Mouse (Mus musculus) hindbrain, embryonic 10.5 days (tissue): ENCODE data around the gene Cnpy1. TPM values are rescaled to one million over a fixed set of nuclear protein-coding genes. Genes with fewer than 3 reads are reported as not detected.
A peak's percentile ranks its signal among the peaks of the same experiment; 100 is the strongest.

Experiments used
- DNase-seq: peaks from one replicate; pipeline ENCODE4 v3.0.0-alpha.2; 2017; ENCODE audit warnings: low spot score
- H3K27ac ChIP-seq: fragments of 300-500 bp; sonication (generic); 2 replicates; pipeline ENCODE4 v1.5.1; 2016; ENCODE audit warnings: mild to moderate bottlenecking, moderate library complexity
- H3K27me3 ChIP-seq: fragments of 300-500 bp; sonication (generic); 2 replicates; pipeline ENCODE4 v1.6.1; 2016; ENCODE audit warnings: mild to moderate bottlenecking; ENCODE audit not compliant: poor library complexity, insufficient read depth, severe bottlenecking
- H3K36me3 ChIP-seq: fragments of 300-500 bp; sonication (generic); 2 replicates; pipeline ENCODE4 v1.6.1; 2016; ENCODE audit warnings: mild to moderate bottlenecking, moderate library complexity
- H3K4me1 ChIP-seq: fragments of 300-500 bp; sonication (generic); replicated peaks from 2 replicates; pipeline ENCODE4 v1.6.1; 2016; ENCODE audit warnings: mild to moderate bottlenecking
- H3K4me3 ChIP-seq: fragments of 300-500 bp; sonication (generic); 2 replicates; pipeline ENCODE4 v1.5.1; 2016; ENCODE audit warnings: mild to moderate bottlenecking, moderate library complexity
- H3K9me3 ChIP-seq: fragments of 300-500 bp; sonication (generic); 2 replicates; pipeline ENCODE4 v1.6.1; 2016; ENCODE audit warnings: mild to moderate bottlenecking, moderate library complexity
- WGBS: fragments of 180-500 bp; shearing (Covaris S2); methylation state at CpG from one replicate; pipeline ENCODE4 v1.1.7; 2016; 5-methylcytosine and 5-hydroxymethylcytosine counted together
- polyA plus RNA-seq: library from polyadenylated mRNA; unstranded; fragments of >200 nt; fragmentation: Nextera tagmentation; extraction: Ambion mirVana; gene quantifications from 2 replicates; pipeline ENCODE4 v1.2.1, GENCODE M21; 2016

Cnpy1 gene
- polyA plus RNA-seq, 1 experiment from 2014 or later, result 46.7 TPM

DNA sequence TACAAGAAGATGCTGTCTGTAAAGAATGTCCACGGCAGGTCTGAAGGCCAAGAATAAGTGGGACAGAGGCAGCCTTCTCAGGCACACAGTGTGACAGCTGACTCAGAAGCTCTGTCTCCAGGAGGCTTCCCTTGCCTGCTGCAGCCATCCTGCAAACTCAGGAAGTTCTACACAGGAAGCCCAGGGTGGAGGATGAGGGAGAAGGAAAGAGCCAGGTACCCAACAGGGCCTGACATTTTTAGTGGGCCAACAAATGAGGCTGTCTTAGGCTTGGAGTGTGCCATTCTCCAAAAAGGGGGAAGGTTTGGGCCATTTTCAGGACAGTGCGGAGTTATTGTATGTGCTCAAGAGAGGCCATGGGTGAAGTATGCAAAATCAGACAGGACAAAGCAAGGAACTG is 7.9 kb downstream of the Cnpy1 start:
- Histone ChIP-seq H3K4me3 (peak overlapping the region; percentile 20), H3K36me3 (no peaks in the 10 kb centered on the region), H3K27me3 (peaks cover 8% of the 10 kb centered on the region; the same call in 1 of the 2 replicates), H3K27ac (peak overlapping the region; percentile 78), H3K4me1 (peaks cover 34% of the 10 kb centered on the region), H3K9me3 (no peaks in the 10 kb centered on the region)
- DNase-seq, result no peak
- 74% methylated on average over 2 of the region's 2 CpGs for WGBS

DNA sequence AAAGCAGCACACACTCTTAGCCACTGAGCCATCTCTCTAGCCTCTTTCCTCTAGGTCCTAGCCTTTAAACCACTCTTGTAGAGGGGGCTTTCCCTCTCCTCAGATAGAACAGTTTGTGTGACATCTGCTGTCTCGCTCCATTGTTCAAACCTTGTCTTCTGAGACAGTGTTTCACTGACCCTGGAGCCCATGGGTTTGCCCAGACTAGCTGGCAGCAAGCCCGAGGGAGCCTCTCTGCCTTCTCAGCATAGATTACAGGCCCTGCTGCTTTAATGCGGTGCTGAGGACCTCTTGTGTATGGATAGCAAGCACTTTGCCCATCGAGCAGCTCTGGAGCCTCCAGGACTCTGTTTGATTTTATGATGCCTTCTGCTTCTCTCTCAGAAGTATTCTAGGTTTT is 8.6 kb downstream of the Cnpy1 start:
- WGBS, result 34% methylated on average over 4 of the region's 4 CpGs
- peak overlapping the region; percentile 20 for H3K4me3 ChIP-seq
- peaks cover 8% of the 10 kb centered on the region; the same call in 1 of the 2 replicates for H3K27me3 ChIP-seq
- H3K27ac ChIP-seq, result peak overlapping the region; percentile 78
- no peaks in the 10 kb centered on the region for H3K9me3 ChIP-seq
- peak; percentile 37 for DNase-seq
- H3K4me1 ChIP-seq, result peaks cover 34% of the 10 kb centered on the region
- H3K36me3 ChIP-seq, result no peaks in the 10 kb centered on the region

DNA sequence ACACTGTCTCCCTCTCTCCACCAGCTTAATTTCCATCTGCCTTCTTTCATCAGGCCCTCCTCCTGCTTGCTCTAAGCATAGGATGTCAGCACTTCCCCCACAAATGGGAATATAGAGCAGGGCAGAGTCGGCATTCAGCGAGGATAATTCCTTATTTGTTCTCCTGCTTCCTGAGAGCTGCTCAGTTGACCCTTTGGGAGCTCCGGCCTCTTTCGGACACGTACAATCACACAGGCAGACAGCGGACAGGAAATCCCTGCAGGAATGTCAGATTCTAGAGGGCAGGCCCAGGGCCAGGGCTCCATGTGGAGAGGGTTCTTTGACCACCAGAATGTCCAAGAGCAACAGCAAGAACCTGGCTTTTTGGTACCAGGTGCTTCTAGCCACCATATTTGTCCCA is 9.5 kb downstream of the Cnpy1 start:
- Histone ChIP-seq H3K4me1 (peaks cover 34% of the 10 kb centered on the region), H3K36me3 (no peaks in the 10 kb centered on the region), H3K4me3 (0 out of 2 replicates have a peak overlapping the region, but pooled peaks have one; percentile 7), H3K27ac (peak overlapping the region; percentile 78), H3K9me3 (no peaks in the 10 kb centered on the region), H3K27me3 (peaks cover 8% of the 10 kb centered on the region; the same call in 1 of the 2 replicates)
- WGBS, result 11% methylated on average over 6 of the region's 6 CpGs
- peak; percentile 51 for DNase-seq

DNA sequence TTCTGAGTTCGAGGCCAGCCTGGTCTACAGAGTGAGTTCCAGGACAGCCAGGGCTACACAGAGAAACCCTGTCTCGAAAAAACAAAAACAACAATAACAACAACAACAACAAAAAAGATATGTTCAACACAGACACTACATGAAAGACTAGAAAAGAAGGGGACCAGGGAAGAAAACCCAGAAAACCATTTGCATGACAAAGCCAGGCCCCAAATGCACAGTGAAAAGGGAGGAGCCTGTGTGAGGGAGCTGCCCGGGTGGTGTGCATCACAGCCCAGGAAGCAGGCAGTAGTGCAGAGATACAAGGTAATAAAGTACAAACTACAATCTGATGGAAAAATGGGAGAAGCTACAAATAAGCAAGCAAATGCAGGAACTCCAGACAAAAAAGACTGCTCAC is 13.5 kb downstream of the Cnpy1 start:
- H3K36me3 ChIP-seq, result no peaks in the 10 kb centered on the region

DNA sequence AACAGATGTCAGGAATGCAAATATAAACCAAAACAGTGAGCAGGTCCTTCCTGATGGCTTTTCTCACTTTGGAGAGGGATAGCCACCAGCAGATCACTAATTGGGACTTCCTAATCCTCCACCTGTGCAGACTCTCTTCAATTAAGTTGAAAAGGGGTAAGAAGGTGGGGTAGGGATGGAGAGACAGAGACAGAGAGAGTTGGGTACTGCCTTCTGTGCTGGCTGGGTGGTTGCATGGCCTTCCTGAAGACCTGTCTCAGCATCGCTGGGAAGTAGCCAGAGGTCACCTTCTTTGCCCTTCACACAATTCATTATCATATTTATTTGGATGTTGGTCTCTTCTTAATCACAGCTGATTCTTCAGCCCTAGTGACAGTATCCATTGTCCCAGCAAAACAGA is 26.0 kb downstream of the Cnpy1 start:
- Histone ChIP-seq H3K4me3 (no peak overlapping the region), H3K27me3 (peaks cover 18% of the 10 kb centered on the region), H3K9me3 (no peaks in the 10 kb centered on the region), H3K4me1 (no peaks in the 10 kb centered on the region), H3K27ac (no peak overlapping the region), H3K36me3 (no peaks in the 10 kb centered on the region)
- WGBS, result 78% methylated on average over 1 of the region's 1 CpGs
- no peak for DNase-seq

More for the DNA sequence above, 13.5 kb downstream of the Cnpy1 start:
- WGBS, result 65% methylated on average over 3 of the region's 3 CpGs
- no peak overlapping the region for H3K27ac ChIP-seq
- H3K27me3 ChIP-seq, result peaks cover 2% of the 10 kb centered on the region; the same call in 1 of the 2 replicates
- H3K4me3 ChIP-seq, result no peak overlapping the region
- H3K4me1 ChIP-seq, result peaks cover 20% of the 10 kb centered on the region
- no peaks in the 10 kb centered on the region for H3K9me3 ChIP-seq
- DNase-seq, result no peak

DNA sequence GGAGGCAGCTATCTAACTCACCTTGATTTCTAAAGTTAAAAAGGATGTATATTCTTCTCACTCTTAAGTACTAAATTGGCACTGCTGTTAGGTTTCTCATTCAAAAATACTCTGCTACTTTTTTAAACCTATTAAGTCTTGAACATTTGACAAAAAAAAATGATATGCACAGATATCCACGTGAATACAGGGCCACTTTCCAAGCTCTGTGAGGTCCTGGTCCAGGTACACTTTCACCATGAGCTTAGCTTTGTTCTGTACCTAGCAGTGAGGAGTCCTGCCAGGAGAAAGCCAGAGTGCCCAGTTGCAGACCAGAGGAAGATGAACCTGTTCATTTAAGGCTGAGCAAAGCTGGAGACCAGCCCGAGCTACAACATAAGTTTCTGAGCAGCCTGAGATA is 32.2 kb downstream of the Cnpy1 start:
- H3K4me1 ChIP-seq, result peaks cover 45% of the 10 kb centered on the region
- no peaks in the 10 kb centered on the region for H3K36me3 ChIP-seq
- no peak overlapping the region for H3K27ac ChIP-seq
- DNase-seq, result no peak
- H3K9me3 ChIP-seq, result no peaks in the 10 kb centered on the region
- peaks cover 77% of the 10 kb centered on the region for H3K27me3 ChIP-seq
- H3K4me3 ChIP-seq, result no peak overlapping the region
- 69% methylated on average over 2 of the region's 2 CpGs for WGBS

DNA sequence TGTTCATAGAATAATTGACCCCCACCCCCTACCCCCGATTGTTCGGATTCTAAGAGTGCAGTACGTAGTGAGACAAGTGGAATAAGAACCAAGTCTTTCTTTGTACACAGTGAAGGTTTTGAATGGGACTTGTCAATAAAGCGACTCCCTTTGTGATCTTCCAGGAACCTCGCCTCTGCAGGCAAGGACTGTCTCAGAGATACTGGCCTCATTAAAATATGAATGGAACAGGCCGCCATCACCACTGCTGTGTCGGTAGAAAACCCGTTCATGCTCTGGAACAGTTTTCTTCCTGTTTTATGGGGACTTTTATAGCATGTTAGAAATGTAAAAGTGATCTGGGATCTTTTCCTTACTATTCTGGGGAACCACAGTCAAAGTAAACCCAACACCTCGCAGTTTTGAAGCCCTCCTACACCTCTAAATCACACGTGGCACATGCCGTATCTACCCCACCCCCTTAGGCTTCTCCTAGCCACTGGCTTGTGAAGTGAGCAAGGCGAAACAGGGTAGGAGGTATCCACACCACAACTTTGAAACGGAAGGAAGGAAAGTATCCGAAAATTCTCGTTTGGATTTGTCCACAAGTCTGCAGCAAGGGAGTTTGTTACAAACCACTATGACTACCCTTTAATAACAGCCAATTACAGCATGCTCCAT is 33.8 kb downstream of the Cnpy1 start:
- Histone ChIP-seq H3K27ac (peak overlapping the region; percentile 92), H3K4me3 (peak overlapping the region; percentile 62), H3K9me3 (no peaks in the 10 kb centered on the region), H3K36me3 (no peaks in the 10 kb centered on the region), H3K27me3 (peaks cover 93% of the 10 kb centered on the region), H3K4me1 (peaks cover 45% of the 10 kb centered on the region)
- DNase-seq, result peak; percentile 65
- 2% methylated on average over 15 of the region's 15 CpGs for WGBS

DNA sequence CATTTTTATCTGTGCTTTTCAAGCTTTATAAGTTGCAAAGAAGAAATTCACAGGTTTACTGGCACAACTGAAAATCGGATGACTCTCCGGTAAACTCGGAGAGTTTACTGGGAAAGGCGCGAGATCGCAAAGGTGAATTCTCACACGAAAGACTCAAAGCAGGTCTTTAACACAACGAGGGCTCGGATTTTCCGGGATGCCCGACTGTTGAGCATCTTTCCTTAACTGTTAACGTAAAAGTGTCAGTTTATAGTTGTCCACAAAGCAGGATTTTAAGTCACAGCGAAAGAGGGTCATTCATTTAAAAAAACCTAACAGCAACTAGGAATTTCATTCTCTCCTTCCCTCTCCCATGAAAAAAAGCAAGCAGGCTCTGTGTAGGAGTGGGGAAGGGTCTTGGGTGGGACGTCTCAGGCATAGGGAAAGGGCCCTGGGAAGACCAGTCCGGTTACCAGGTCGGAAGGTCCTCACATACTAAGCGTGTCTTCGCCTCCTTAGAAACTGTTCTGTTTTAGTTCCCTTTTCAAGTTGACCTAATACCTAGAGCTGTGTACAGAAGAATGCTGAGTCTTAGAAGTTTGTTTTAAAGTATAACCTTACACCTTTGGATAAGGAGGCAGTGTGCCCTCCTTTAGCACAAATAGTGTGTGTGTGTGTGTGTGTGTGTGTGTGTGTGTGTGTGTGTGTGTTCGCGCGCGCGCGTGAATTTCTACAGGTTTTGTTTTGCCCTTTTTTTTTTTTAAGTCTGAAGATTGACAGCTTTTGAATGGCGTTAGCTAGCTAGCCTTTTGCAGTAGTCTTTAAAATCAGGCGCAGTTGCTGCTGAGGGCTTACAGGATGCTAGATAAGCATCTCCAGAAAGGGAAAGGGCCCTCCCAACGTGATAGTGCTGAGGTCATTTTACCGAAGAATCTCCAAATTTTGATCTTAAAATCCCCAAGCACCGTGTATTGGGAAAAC is 34.7 kb downstream of the Cnpy1 start:
- Histone ChIP-seq H3K36me3 (no peaks in the 10 kb centered on the region), H3K27me3 (peaks cover 96% of the 10 kb centered on the region), H3K9me3 (no peaks in the 10 kb centered on the region), H3K27ac (peak overlapping the region; percentile 92), H3K4me3 (peak overlapping the region; percentile 62), H3K4me1 (peaks cover 45% of the 10 kb centered on the region)
- DNase-seq, result peak; percentile 35
- WGBS, result 2% methylated on average over 29 of the region's 29 CpGs

DNA sequence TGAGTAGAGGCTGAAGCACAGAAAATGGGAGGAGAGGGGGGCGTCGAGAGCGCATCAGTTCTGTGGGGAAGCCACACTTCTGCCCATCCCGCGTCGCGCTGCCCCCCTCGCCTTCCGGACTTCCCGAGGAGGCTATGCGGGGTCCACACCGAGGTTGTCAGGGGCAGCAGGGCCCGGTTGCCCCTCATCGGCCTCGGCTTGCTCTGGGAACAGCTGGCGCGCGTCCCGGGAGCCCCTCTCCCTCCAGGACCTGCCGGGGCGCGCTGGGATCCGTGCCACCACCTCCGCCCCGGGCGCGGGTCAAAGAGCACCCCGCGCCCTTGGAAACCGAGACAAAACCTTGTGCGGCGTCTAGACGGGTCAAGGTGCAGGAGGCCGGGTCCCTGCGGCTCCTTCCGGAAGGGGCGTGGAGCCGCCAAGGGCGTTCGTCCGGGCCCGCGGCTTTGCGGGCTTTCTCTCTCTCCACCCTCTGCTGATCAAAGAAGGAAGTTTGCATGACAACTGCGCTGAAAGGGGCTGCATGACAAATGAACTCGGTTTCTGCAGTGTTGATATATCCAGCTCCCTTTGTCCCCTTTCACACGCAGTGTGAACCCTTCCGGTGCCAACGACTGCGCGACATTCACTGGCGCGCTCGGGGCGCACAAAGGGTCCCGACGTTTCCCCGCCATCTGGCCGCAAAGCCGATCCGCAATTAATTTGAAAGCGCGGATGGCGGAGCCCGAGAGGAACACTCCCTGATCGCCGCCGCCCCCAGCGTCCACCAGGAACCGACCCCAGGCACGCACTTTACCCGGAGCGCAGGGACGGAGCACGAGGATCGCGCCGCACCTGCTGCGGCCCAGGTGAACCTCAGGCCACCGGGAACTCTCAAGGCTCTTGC is 35.8 kb downstream of the Cnpy1 start:
- Histone ChIP-seq H3K4me3 (peak overlapping the region; percentile 62), H3K36me3 (no peaks in the 10 kb centered on the region), H3K4me1 (peaks cover 49% of the 10 kb centered on the region), H3K9me3 (no peaks in the 10 kb centered on the region), H3K27me3 (peaks cover 97% of the 10 kb centered on the region), H3K27ac (peak overlapping the region; percentile 92)
- under 1% methylated on average over 80 of the region's 80 CpGs for WGBS
- DNase-seq, result peak; percentile 88

DNA sequence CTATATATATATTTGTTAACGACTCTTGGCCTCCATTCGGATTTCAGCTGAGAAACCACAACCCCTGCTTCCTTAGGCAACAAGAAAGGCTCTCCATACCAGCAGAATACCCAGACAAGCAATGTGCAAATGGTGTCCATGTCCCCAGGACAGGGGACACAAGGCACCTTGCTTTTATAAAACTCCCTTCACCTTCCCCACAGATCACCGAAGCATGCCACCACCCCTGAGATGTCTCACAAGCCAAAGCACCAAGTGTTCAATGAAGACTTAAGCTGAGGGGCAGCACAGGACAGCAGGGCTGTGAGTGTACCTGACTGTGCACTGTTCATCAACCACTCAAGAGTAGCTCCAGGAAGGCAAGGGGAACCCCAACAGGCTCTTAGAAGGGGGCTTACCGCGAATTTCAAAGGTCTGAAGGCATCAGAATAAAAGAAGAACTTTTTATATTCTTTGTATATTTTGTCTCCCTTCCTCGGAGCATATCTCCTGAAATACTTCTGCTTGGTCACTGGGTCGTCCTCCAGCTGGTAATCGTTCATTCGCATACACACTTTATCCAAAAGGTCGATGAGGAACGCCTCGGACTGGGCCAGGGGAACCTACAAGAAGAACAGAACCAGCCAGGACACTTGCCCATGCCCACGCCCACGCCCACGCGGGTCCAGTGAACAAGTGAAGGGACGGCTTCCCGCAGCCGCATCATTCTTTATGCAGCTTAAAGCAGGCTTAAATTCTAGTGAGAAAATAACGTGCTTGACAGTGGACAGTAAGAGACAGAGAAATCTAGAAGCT is 36.7 kb downstream of the Cnpy1 start:
- Histone ChIP-seq H3K36me3 (no peaks in the 10 kb centered on the region; the same call in 1 of the 2 replicates), H3K4me3 (peak overlapping the region; percentile 62), H3K9me3 (no peaks in the 10 kb centered on the region), H3K4me1 (peaks cover 49% of the 10 kb centered on the region), H3K27ac (peak overlapping the region; percentile 92), H3K27me3 (peaks cover 96% of the 10 kb centered on the region)
- DNase-seq, result no peak
- 8% methylated on average over 20 of the region's 20 CpGs for WGBS

DNA sequence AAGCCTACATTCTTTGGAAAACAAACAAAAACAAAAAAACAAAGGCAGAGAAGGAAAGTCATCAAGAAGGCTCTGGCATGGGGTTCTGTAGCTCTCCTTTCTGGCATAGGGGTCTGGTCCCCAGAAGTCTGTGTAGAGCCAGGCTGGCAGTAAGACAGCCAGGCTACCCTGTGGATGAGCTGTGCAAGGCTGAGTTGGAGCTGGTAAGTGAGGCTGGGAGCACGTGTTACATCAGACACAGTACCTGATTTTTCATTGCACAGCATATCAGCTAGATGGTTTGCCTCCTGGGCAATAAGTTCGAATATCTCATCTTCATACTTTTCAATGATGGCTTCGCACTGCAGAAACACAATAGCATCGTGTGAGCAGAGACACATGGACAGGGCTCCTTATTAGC is 38.6 kb downstream of the Cnpy1 start:
- Histone ChIP-seq H3K4me1 (peaks cover 40% of the 10 kb centered on the region), H3K27me3 (peaks cover 98% of the 10 kb centered on the region), H3K27ac (peak overlapping the region; percentile 92), H3K4me3 (peak overlapping the region; percentile 62), H3K36me3 (no peaks in the 10 kb centered on the region; the same call in 1 of the 2 replicates), H3K9me3 (no peaks in the 10 kb centered on the region)
- 60% methylated on average over 4 of the region's 4 CpGs for WGBS
- DNase-seq, result no peak
